Mouse (Mus musculus) bone marrow macrophage, adult 2 months (primary cell): ENCODE results near the gene Rab6a.

Source experiments
- CTCF ChIP-seq: IDR thresholded peaks from 2 replicates; pipeline ENCODE4 v1.5.1; 2012; ENCODE audit warnings: low read depth, mild to moderate bottlenecking, low read length, moderate library complexity
- POLR2A ChIP-seq: IDR thresholded peaks from 2 replicates; pipeline ENCODE4 v1.6.1; 2012; ENCODE audit warnings: mild to moderate bottlenecking, low read depth, low read length, borderline replicate concordance

- TF ChIP-seq CTCF (no peak), POLR2A (no peak)
These were observed 43.2 kb downstream of the Rab6a start for GRCm38 (mm10) chr7:100650421-100650820.
